Mouse (Mus musculus): Measurements from ENCODE around the gene Fgr.

DNA sequence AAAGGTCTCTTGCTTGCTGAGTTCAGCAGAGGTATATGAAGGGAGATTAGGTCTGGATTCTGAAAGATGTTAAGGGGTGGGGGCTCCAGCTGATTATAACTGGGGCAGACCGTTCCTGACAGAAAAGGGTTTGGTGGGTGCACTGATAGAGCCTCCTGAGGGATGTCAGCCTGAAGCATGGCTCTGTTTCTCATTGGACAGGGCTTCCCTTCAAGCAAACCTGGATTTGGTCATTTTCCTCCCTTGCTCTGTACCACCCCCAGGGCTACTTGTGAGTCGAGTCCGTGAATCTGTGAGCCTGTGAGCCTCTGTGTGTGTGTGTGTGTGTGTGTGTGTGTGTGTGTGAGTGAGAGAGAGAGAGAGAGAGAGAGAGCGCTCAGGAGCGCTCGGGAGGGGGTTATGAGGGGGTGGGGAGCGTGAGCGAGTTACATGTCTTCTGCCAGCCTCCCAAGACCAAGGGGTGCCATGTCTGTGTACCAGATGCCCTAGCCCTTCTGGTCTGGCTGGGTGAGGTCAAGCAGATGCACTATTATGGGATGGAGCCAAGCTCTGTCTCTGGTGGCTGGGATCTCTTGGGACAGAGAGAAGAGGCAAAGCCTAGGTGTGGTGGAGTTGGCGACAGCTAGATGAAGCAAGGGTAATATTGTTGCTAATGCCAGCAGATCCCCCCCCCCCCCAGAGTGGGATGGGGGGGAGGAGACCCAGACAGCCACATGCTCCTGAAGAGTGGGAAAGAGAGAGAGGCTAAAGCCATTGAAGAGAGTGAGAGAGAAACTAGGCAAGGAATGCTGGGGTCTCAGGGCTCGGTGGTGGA is 41.2 kb downstream of the Fgr start:
- TF ChIP-seq CTCF (IDR thresholded peaks at IDR 0.05; ENCODE audit: low read depth) (no peak), EP300 (IDR thresholded peaks at IDR 0.05; ENCODE audit: low read depth) (no peak)

All from heart, postnatal 0 days (tissue).